Mouse (Mus musculus) MEL (cell line): ENCODE measurements at regions not wholly inside any gene's neighbourhood (a gene's known extent, or its start where the extent isn't known, plus 50 kb on each side); places are given as distances from the start of the nearest gene placed in this dataset.

Experiments
- EP300 ChIP-seq, 2 experiments: IDR thresholded peaks; 2 replicates each; pipeline ENCODE4 v1.6.1; 2011; ENCODE audit warnings: improper control_type of control experiment in 2 of 2, low read length in 2 of 2, low read depth in 1 of 2, mild to moderate bottlenecking in 1 of 2
- POLR2A ChIP-seq, 2 experiments: IDR thresholded peaks; 2 replicates each; pipeline ENCODE4 v1.6.1; 2011 to 2012; ENCODE audit warnings: low read length in 2 of 2, mild to moderate bottlenecking in 2 of 2, control low read depth in 1 of 2, improper control_type of control experiment in 1 of 2, low read depth in 1 of 2, moderate library complexity in 1 of 2; ENCODE audit not compliant: control insufficient read depth in 1 of 2, insufficient read depth in 1 of 2, poor library complexity in 1 of 2
- TCF12 ChIP-seq: IDR thresholded peaks from 2 replicates; pipeline ENCODE4 v1.6.1; 2014; ENCODE audit warnings: low read depth, mild to moderate bottlenecking, inconsistent platforms, low read length, improper control_type of control experiment, moderate library complexity

DNA sequence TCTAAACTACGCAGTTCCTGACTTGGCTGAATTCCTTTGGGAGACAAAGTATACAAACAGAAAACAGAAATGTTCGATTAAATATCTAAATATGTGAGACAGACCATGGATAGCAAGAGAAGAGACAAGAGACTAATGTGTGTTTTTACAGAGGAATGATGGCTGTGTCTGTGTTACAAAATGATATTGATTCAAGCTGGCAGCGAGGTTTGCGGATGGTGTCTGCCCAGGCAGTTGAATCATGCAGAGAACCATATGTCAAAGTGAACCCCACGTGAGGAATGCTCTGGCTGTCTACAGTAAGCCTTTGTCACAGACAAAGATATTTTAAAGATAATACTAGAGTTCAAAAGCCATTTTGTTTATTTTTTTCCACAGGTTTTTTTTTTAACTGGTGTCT is 320.2 kb downstream of the Grxcr1 start:
- TF ChIP-seq EP300 (IDR thresholded peaks at IDR 0.05; ENCODE audit: low read depth in 1 of 2, low read length in 2 of 2) (no peak), TCF12 (no peak), POLR2A (IDR thresholded peaks at IDR 0.05; ENCODE audit: control insufficient read depth in 1 of 2, insufficient read depth in 1 of 2, low read depth in 1 of 2, low read length in 2 of 2, poor library complexity in 1 of 2) (no peak)
